Mouse (Mus musculus): ENCODE data around the gene Synj2.

The Synj2 gene

GRCm38 (mm10) chr17:6036872-6037271, 95.8 kb downstream of the Synj2 start:
- DNase-seq (ENCODE audit: low spot score) = no peak

- DNase-seq (ENCODE audit: low spot score) = no peak
Observed at GRCm38 (mm10) chr17:6037507-6037906, 96.4 kb downstream of the Synj2 start.

GRCm38 (mm10) chr17:6052801-6053200, 111.7 kb downstream of the Synj2 start:
- no peak for DNase-seq (ENCODE audit: low spot score)

GRCm38 (mm10) chr17:6054934-6055355, 113.9 kb downstream of the Synj2 start:
- peak; percentile 31 for DNase-seq (ENCODE audit: low spot score)

- DNase-seq (ENCODE audit: low spot score) = no peak
Observed at GRCm38 (mm10) chr17:6062793-6063192, 121.7 kb downstream of the Synj2 start.

GRCm38 (mm10) chr17:6063532-6063931, 122.5 kb downstream of the Synj2 start:
- no peak for DNase-seq (ENCODE audit: low spot score)

- DNase-seq (ENCODE audit: low spot score) = no peak
Observed at GRCm38 (mm10) chr17:6066021-6066420, 124.9 kb downstream of the Synj2 start.

GRCm38 (mm10) chr17:6067613-6068012, 126.5 kb downstream of the Synj2 start:
- no peak for DNase-seq (ENCODE audit: low spot score)

- DNase-seq (ENCODE audit: low spot score) = no peak
Observed at GRCm38 (mm10) chr17:6069866-6070265, 128.8 kb downstream of the Synj2 start.

GRCm38 (mm10) chr17:6073405-6073804, 132.3 kb downstream of the Synj2 start:
- DNase-seq (ENCODE audit: low spot score) = no peak

- DNase-seq (ENCODE audit: low spot score) = peak; percentile 96
Observed at GRCm38 (mm10) chr17:6079287-6080122, 138.4 kb downstream of the Synj2 start, which contains the start of the genes Serac1 and Gtf2h5. Gene Serac1 (minus strand): TSS chr17:6079741. Gene Gtf2h5 (plus strand): TSS chr17:6079786.

- DNase-seq (ENCODE audit: low spot score) = no peak
Observed at GRCm38 (mm10) chr17:6083323-6083890, 142.3 kb downstream of the Synj2 start.

GRCm38 (mm10) chr17:6091604-6092003, 150.5 kb downstream of the Synj2 start:
- no peak for DNase-seq (ENCODE audit: low spot score)
